Mouse (Mus musculus) liver, embryonic 15.5 days (tissue): Measurements from ENCODE around the gene Rhcg. TPM values are rescaled to one million over a fixed set of nuclear protein-coding genes. Genes with fewer than 3 reads are reported as not detected.

ENCODE experiments used
- ATAC-seq: fragments of 200-750 bp; cut with Nextera tagmentation; 2 replicates; pipeline ENCODE4 v1.8.0; 2017; ENCODE audit warnings: moderate number of reproducible peaks, mild to moderate bottlenecking, moderate library complexity; ENCODE audit not compliant: insufficient read depth
- H3K27ac ChIP-seq: fragments of 300-500 bp; sonication (generic); replicated peaks from 2 replicates; pipeline ENCODE4 v1.5.1; 2015; ENCODE audit warnings: mild to moderate bottlenecking, inconsistent platforms
- H3K27me3 ChIP-seq: fragments of 300-500 bp; sonication (generic); 2 replicates; pipeline ENCODE4 v1.6.1; 2015; ENCODE audit warnings: mild to moderate bottlenecking, inconsistent platforms
- H3K36me3 ChIP-seq: fragments of 300-500 bp; sonication (generic); replicated peaks from 2 replicates; pipeline ENCODE4 v1.6.1; 2015; ENCODE audit warnings: moderate library complexity, mild to moderate bottlenecking, inconsistent platforms
- H3K4me1 ChIP-seq: fragments of 300-500 bp; sonication (generic); replicated peaks from 2 replicates; pipeline ENCODE4 v1.6.1; 2015; ENCODE audit warnings: inconsistent platforms
- H3K4me2 ChIP-seq: fragments of 300-500 bp; sonication (generic); 2 replicates; pipeline ENCODE4 v1.6.1; 2015; ENCODE audit warnings: moderate library complexity, mild to moderate bottlenecking, inconsistent platforms
- H3K4me3 ChIP-seq: fragments of 300-500 bp; sonication (generic); replicated peaks from 2 replicates; pipeline ENCODE4 v1.5.1; 2015; ENCODE audit warnings: mild to moderate bottlenecking, inconsistent platforms
- H3K9ac ChIP-seq: fragments of 300-500 bp; sonication (generic); 2 replicates; pipeline ENCODE4 v1.6.1; 2015; ENCODE audit warnings: moderate library complexity, mild to moderate bottlenecking, inconsistent platforms
- H3K9me3 ChIP-seq: fragments of 300-500 bp; sonication (generic); replicated peaks from 2 replicates; pipeline ENCODE4 v1.6.1; 2016; ENCODE audit warnings: inconsistent platforms
- WGBS: fragments of 180-500 bp; shearing (Covaris S2); methylation state at CpG from one replicate; pipeline ENCODE4 v1.1.7; 2015; ENCODE audit warnings: mixed read lengths; ENCODE audit not compliant: insufficient replicate concordance; 5-methylcytosine and 5-hydroxymethylcytosine counted together
- polyA plus RNA-seq: library from polyadenylated mRNA; unstranded; fragments of >200 nt; fragmentation: Nextera tagmentation; extraction: Ambion mirVana; gene quantifications from 2 replicates; pipeline ENCODE4 v1.2.1, GENCODE M21; 2015

Gene Rhcg
- polyA plus RNA-seq, 1 experiment from 2014 or later, result 0.24 TPM

DNA sequence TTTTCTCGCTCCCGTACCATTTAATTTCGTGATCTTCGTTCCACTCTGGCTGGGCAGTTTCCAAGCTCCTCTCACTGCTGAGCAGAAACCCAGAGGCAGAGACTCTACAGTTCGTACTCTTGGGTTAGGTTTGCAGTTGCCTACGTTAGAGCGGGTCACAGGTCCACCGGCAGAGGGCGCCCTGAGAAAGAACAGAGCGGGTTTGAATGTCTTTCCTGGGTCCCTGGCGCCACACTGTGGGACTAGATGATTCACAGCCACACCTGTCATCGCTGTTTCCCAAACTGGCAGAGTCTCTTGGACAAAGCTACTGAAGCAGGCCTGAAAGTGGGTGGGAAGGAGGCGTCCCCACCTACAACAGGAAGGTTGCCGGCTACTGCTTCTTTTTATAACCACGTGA, 70.4 kb downstream of the Rhcg start:
- H3K36me3 ChIP-seq, result no peaks in the 10 kb centered on the region
- H3K4me3 ChIP-seq, result no peak overlapping the region
- no peak overlapping the region for H3K9ac ChIP-seq
- no peaks in the 10 kb centered on the region for H3K4me1 ChIP-seq
- no peaks in the 10 kb centered on the region for H3K9me3 ChIP-seq
- WGBS, result 2% methylated on average over 15 of the region's 15 CpGs
- no peak for ATAC-seq
- H3K27ac ChIP-seq, result no peak overlapping the region
- H3K27me3 ChIP-seq, result peaks cover 98% of the 10 kb centered on the region
- no peak overlapping the region for H3K4me2 ChIP-seq

DNA sequence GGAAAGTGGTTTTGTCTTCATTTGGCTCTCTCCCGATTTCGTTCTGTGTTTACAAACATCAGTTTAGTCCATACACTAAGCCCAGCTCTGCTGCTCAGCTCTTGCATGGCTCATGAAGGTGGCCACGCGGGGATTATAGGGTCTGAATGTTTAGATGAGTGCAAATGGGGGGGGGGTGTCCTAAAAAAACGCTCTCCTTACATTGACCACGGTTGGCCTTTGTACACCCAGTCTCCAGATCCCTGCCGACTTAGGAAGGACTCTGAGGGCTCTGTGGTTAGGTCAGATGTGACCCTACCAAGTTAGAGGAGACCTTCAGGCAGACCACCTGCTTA, 72.4 kb downstream of the Rhcg start:
- Histone ChIP-seq H3K27me3 (peaks cover 98% of the 10 kb centered on the region), H3K4me2 (no peak overlapping the region), H3K9me3 (no peaks in the 10 kb centered on the region), H3K4me1 (no peaks in the 10 kb centered on the region), H3K4me3 (no peak overlapping the region), H3K36me3 (no peaks in the 10 kb centered on the region), H3K27ac (no peak overlapping the region), H3K9ac (no peak overlapping the region)
- no peak for ATAC-seq
- 3% methylated on average over 7 of the region's 7 CpGs for WGBS

DNA sequence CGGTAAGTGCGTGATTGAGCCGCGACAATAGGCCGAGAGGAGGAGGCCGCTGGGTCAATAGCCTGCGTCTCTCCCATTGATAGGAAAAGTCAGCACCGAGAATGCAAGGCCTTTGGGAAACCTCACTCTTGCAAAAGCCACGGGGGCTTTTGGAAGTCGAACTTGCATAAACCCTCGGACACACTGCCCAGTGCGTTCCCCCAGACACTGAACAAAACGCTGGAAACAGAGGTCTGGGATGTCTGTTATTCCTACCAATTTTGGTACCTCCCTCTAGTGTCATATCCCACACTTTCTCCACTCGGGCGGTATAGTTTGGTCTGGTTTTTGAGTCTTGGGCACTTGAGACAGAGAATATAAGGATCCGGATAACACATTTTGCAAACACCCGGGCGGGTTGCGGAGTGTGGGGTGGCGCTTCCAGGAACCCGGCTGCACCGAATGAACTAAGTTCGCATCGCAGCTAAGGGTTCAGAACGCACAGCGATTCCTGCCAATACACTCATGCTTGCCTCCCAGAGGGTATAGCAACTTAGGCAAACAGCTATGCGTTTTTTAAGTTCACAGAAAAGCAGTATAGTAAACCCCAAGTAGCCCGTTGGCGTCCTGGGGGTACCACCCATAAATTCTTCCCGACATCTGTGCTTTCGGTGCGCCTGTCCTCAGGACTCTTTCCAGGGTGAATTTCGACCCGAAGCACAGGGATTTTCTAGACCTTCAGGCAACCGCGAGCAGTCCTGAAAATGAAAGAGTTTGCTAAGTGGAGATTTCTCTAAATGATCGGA, 73.0 kb downstream of the Rhcg start:
- Histone ChIP-seq H3K4me3 (no peak overlapping the region), H3K36me3 (no peaks in the 10 kb centered on the region), H3K27me3 (peaks cover 98% of the 10 kb centered on the region), H3K4me1 (no peaks in the 10 kb centered on the region), H3K27ac (no peak overlapping the region), H3K9me3 (no peaks in the 10 kb centered on the region), H3K4me2 (no peak overlapping the region), H3K9ac (no peak overlapping the region)
- ATAC-seq, result no peak
- WGBS, result 2% methylated on average over 37 of the region's 37 CpGs

Other genes starting within 250 kb of the Rhcg start
- gene Rlbp1, start 230.6 kb downstream of the Rhcg start, polyA plus RNA-seq, result 0.10 TPM in 1 of 2 replicates, not detected in the other
- 8.6 and 8.7 TPM in 2 replicates for gene Fanci, start 225.7 kb downstream of the Rhcg start, polyA plus RNA-seq
- 18.0 and 21.8 TPM in 2 replicates for gene Polg, start 151.3 kb downstream of the Rhcg start, polyA plus RNA-seq
- gene Ticrr, start 42.5 kb upstream of the Rhcg start, polyA plus RNA-seq, result 6.3 and 7.5 TPM in 2 replicates
- 0.32 and 0.35 TPM in 2 replicates for gene Kif7, start 98.1 kb upstream of the Rhcg start, polyA plus RNA-seq
- not detected in 2 replicates for gene Plin1, start 115.2 kb upstream of the Rhcg start, polyA plus RNA-seq
- 3.4 and 3.8 TPM in 2 replicates for gene Pex11a, start 125.5 kb upstream of the Rhcg start, polyA plus RNA-seq
- 0.05 and 0.08 TPM in 2 replicates for gene Wdr93, start 125.5 kb upstream of the Rhcg start, polyA plus RNA-seq
- not detected in 2 replicates for gene Mesp1, start 176.1 kb upstream of the Rhcg start, polyA plus RNA-seq
- gene Mesp2, start 193.1 kb upstream of the Rhcg start, polyA plus RNA-seq, result not detected in 2 replicates
- 14.9 and 21.0 TPM in 2 replicates for gene Anpep, start 243.4 kb upstream of the Rhcg start, polyA plus RNA-seq